Mouse (Mus musculus): Measurements from ENCODE around the gene Ngfr.

The Ngfr gene

DNA sequence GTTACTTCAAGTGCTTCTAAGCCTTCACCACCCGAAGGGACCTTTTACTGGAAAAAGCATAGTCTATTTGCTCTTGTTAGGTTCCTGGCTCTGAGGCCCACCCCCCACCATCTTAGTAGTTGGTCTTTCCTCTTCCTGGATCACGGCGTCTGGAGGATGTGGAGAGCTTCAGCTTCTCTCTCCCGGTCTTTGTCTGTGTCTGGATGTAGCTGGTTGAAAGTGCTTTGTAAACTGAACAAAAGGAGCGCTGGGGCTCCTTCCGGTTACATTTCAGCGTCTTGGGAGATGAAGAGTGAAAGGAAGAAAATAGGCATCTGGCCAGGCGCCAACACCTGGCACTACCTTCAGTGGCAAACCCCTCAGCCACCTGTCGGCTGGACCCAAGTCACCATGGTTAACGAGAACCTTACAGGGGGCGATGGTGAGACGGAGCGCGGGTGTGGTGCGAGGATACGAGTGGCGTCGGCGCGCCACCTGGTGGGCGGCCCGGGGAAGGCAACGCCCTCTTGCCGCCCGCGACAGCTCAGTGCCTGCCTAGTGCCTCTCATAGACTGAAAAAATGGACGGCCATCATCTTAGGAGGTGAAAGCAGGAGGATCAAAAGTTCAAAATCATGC lies 67.0 kb downstream of the Ngfr start:
- peak; percentile 96 for DNase-seq (ENCODE audit: low spot score)

GRCm38 (mm10) chr11:95519996-95520395 lies 67.5 kb downstream of the Ngfr start:
- no peak for DNase-seq (ENCODE audit: low spot score)

GRCm38 (mm10) chr11:95519299-95519698 lies 68.2 kb downstream of the Ngfr start:
- no peak for DNase-seq (ENCODE audit: low spot score)
